In genomic region chr8:120101068-120101972, GRCm38 (mm10) we compare ENCODE assay signal across 8 mouse cellular contexts. TPM values are rescaled to one million over a fixed set of nuclear protein-coding genes. Genes with fewer than 3 reads are reported as not detected.
DNase-seq lines count a peak whose midpoint lies in the region; ATAC-seq and TF ChIP-seq lines count a peak whose summit lies in the region.

Gene Zdhhc7 (minus strand): TSS chr8:120101482.

- no peak for TF ChIP-seq CTCF in bone marrow macrophage, adult 2 months (IDR thresholded peaks at IDR 0.05; ENCODE audit: low read depth, low read length)

- H3K9ac ChIP-seq in heart, embryonic 11.5 days (ENCODE audit: low read depth, low read length) = peak within 1 kb of the TSS; percentile 91
- H3K9ac ChIP-seq in kidney, embryonic 16.5 days (replicated peaks; ENCODE audit: low read length) = peak within 1 kb of the TSS; percentile 73

- no peaks in the 10 kb centered on the region for H3K27me3 ChIP-seq in heart, embryonic 11.5 days (ENCODE audit: control insufficient read depth, insufficient read depth, low read length)
- H3K27me3 ChIP-seq in kidney, embryonic 16.5 days (ENCODE audit: insufficient read depth, low read length) = no peaks in the 10 kb centered on the region

- H3K4me3 ChIP-seq in bone marrow macrophage, adult 2 months (ENCODE audit: insufficient read depth, low read length) = peak within 1 kb of the TSS; percentile 89
- H3K4me3 ChIP-seq in heart, embryonic 11.5 days (ENCODE audit: low read depth, low read length) = peak within 1 kb of the TSS; percentile 99
- peak within 1 kb of the TSS; percentile 95 for H3K4me3 ChIP-seq in kidney, embryonic 16.5 days (ENCODE audit: low read length)

- DNase-seq in A20 (ENCODE audit: low read depth, low spot score) (peak; percentile 84), liver (peak; percentile 77)
- DNase-seq in spleen, postnatal 36 days (ENCODE audit: low spot score in 2 of 2) = peak; percentile 68 to 70

- 0% methylated on average over 81 of the region's 88 CpGs for WGBS in heart, embryonic 11.5 days (ENCODE audit: insufficient replicate concordance)
- WGBS in kidney, embryonic 16.5 days = under 1% methylated on average over 88 of the region's 88 CpGs

- peaks cover 48% of the 10 kb centered on the region for H3K4me1 ChIP-seq in bone marrow macrophage, adult 2 months (ENCODE audit: control insufficient read depth, insufficient read depth, low read length)
- peaks cover 16% of the 10 kb centered on the region for H3K4me1 ChIP-seq in heart, embryonic 11.5 days (ENCODE audit: control insufficient read depth, insufficient read depth, low read length)
- H3K4me1 ChIP-seq in kidney, embryonic 16.5 days (ENCODE audit: insufficient read depth, low read length) = peaks cover 26% of the 10 kb centered on the region

- peak within 1 kb of the TSS; percentile 85 for H3K27ac ChIP-seq in bone marrow macrophage, adult 2 months (ENCODE audit: insufficient read depth, low read depth, low read length)
- peak within 1 kb of the TSS; percentile 81 for H3K27ac ChIP-seq in heart, embryonic 11.5 days (ENCODE audit: low read depth, low read length)
- H3K27ac ChIP-seq in kidney, embryonic 16.5 days (ENCODE audit: low read length) = peak within 1 kb of the TSS; percentile 95

- no peaks in the 10 kb centered on the region for H3K36me3 ChIP-seq in heart, embryonic 11.5 days (ENCODE audit: control insufficient read depth, insufficient read depth, low read length)
- no peaks in the 10 kb centered on the region for H3K36me3 ChIP-seq in kidney, embryonic 16.5 days (ENCODE audit: insufficient read depth, low read length)

- H3K4me2 ChIP-seq in heart, embryonic 11.5 days = peak within 1 kb of the TSS; percentile 79
- peak within 1 kb of the TSS; percentile 97 for H3K4me2 ChIP-seq in kidney, embryonic 16.5 days (replicated peaks; ENCODE audit: low read depth, low read length)

- no peak for TF ChIP-seq POLR2A in bone marrow macrophage, adult 2 months (IDR thresholded peaks at IDR 0.05; ENCODE audit: borderline replicate concordance, low read depth, low read length)

- H3K9me3 ChIP-seq in heart, embryonic 11.5 days (replicated peaks; ENCODE audit: control insufficient read depth, low read length) = no peaks in the 10 kb centered on the region
- H3K9me3 ChIP-seq in kidney, embryonic 16.5 days (ENCODE audit: low read length) = no peaks in the 10 kb centered on the region

- peak; percentile 63 for ATAC-seq in erythroblast, adult 5-6 weeks (replicated peaks; ENCODE audit: low FRiP score, poor library complexity, severe bottlenecking)
- ATAC-seq in heart, embryonic 11.5 days (replicated peaks; ENCODE audit: insufficient number of reproducible peaks, low FRiP score, low TSS enrichment) = peak; percentile 68
- ATAC-seq in kidney, embryonic 16.5 days (ENCODE audit: low FRiP score, low TSS enrichment) = peak; percentile 75
- peak; percentile 49 for ATAC-seq in monocyte, adult 5-6 weeks (replicated peaks; ENCODE audit: insufficient number of reproducible peaks, low FRiP score, low TSS enrichment, poor library complexity, severe bottlenecking)

RNA-seq across cellular contexts. Expression of gene Zdhhc7, which starts in this region (rescaled TPM):
- polyA plus RNA-seq in bone marrow macrophage, adult 2 months (2012; ENCODE audit: insufficient read depth, insufficient read length, missing spikeins) = 33.5 and 36.9 TPM in 2 replicates
- total RNA-seq in erythroblast, adult 5-6 weeks (2015; ENCODE audit: low replicate concordance) = 0.38 and 5.4 TPM in 2 replicates
- total RNA-seq in erythroblast, adult 5-6 weeks (2017; ENCODE audit: low replicate concordance) = 8.0 and 9.2 TPM in 2 replicates
- 24.7 and 29.1 TPM in 2 replicates for polyA plus RNA-seq in heart, embryonic 11.5 days (2014; fragmentation: Nextera tagmentation; extraction: Ambion mirVana)
- 36.2 and 37.4 TPM in 2 replicates for polyA plus RNA-seq in kidney, embryonic 16.5 days (2015; fragmentation: Nextera tagmentation; extraction: Ambion mirVana)
- 24.9 to 42.9 TPM (median 27.3 TPM) in 3 replicates for total RNA-seq in monocyte, adult 5-6 weeks (2017)

Comparison
In these comparisons a context has a peak if more than half of its experiments do, and no peak if none do; other contexts are left out.
1. Peak in every context shown above with its lines: DNase-seq, ATAC-seq, H3K4me3 ChIP-seq and H3K27ac ChIP-seq.